Mouse (Mus musculus): Measurements from ENCODE around the gene Bik.

The Bik gene

GRCm38 (mm10) chr15:83576651-83577050 is 50.0 kb downstream of the Bik start:
- DNase-seq (ENCODE audit: extremely low spot score, low read depth, low spot score): no peak

- DNase-seq (ENCODE audit: extremely low spot score, low read depth, low spot score): no peak
Measured at GRCm38 (mm10) chr15:83582931-83583330, 56.3 kb downstream of the Bik start.

- DNase-seq (ENCODE audit: extremely low spot score, low read depth, low spot score): no peak
Measured at GRCm38 (mm10) chr15:83583419-83584156, 56.9 kb downstream of the Bik start.

- no peak for DNase-seq (ENCODE audit: extremely low spot score, low read depth, low spot score)
Measured at GRCm38 (mm10) chr15:83584741-83585220, 58.1 kb downstream of the Bik start.

GRCm38 (mm10) chr15:83590841-83591240 is 64.2 kb downstream of the Bik start:
- DNase-seq (ENCODE audit: extremely low spot score, low read depth, low spot score): no peak

- no peak for DNase-seq (ENCODE audit: extremely low spot score, low read depth, low spot score)
Measured at GRCm38 (mm10) chr15:83591758-83592157, 65.1 kb downstream of the Bik start.

GRCm38 (mm10) chr15:83592260-83593188 is 65.9 kb downstream of the Bik start:
- DNase-seq (ENCODE audit: extremely low spot score, low read depth, low spot score): no peak

GRCm38 (mm10) chr15:83593189-83593585 is 66.5 kb downstream of the Bik start:
- DNase-seq (ENCODE audit: extremely low spot score, low read depth, low spot score): no peak

- DNase-seq (ENCODE audit: extremely low spot score, low read depth, low spot score): no peak
Measured at GRCm38 (mm10) chr15:83593702-83594512, 67.2 kb downstream of the Bik start.
